Mouse (Mus musculus): ENCODE data around the gene Dnaja3. TPM values are rescaled to one million over a fixed set of nuclear protein-coding genes. Genes with fewer than 3 reads are reported as not detected.
A peak's percentile ranks its signal among the peaks of the same experiment; 100 is the strongest.
"Not testable (repeated sequence)": the region's sequence is repeated elsewhere in the genome, so short reads cannot be mapped to it uniquely, and the experiment has no call there.

Gene Dnaja3
- total RNA-seq, 2 experiments from 2014 or later: 71.4 to 87.2 TPM

DNA sequence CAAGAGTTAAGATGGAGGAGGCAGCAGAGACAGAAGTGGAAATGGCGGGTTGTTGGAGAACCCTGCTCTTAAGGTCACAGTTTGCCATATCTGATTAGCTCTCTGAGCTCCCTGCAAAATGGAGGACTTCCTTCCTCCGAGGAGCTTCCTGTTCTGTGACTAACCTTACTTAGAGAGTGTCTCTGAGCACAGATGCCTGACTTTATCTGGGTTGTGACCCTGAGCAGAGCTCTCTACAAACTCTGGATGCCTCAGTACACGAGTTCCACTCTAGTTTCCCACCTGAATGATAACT is 83.1 kb downstream of the Dnaja3 start:
- DNase-seq: no peak

DNA sequence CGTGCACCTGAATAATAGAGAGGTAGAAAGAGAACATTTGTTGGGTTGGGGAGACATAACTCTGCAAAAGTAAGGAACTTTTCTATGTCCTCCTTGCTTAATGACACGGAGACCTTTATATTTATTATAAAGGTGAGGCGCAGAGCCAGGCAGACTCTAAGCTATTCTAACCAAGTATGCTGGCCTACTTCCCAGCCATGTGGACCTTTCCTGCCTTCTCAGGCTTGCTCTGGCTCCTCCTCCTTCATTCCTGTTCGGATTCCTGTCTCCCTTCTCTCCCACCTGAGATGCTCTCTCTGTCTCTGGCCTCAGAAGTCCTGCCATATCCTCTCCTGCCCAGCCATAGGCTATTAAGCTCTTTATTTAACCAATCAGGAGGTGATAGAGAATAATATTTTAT is 85.5 kb downstream of the Dnaja3 start:
- no peak for DNase-seq

DNA sequence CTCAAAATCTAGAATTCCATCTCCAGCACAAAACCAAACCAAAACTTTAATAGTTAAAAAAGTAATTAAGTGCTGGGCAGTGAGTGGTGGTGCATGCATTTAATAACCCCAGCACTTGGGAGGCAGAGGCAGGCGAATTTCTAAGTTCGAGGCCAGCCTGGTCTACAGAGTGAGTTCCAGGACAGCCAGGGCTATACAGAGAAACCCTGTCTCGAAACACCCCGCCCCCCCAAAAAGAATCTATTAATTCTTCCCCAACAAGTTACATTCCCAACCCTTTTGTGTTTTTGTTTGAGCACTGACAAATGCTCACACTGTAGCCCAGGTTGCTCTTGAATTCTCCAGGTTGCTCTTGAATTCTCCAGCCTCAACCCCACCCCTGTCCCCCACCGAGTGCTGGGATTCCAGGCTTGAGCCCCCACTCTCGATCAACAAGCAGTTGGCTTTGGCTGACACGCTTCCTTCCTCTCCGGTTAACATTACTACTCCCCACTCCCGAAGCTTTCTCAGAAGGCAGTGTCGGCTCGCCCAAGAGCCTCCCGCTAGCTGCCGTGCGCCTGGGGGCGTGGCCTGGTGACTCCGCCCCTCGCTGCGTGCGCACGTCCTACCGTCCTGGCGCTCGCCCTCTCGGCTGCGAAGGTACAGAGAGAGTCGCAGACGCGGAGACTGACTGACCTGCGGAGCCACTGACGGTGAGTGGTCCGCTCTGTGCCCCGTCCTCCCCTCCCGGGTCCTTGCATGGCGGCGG is 86.2 kb downstream of the Dnaja3 start, which contains the start of gene Hmox2:
Hmox2 (plus strand) TSS at position 582 of the 748 bp plus-strand sequence.
- peak; percentile 97 for DNase-seq

DNA sequence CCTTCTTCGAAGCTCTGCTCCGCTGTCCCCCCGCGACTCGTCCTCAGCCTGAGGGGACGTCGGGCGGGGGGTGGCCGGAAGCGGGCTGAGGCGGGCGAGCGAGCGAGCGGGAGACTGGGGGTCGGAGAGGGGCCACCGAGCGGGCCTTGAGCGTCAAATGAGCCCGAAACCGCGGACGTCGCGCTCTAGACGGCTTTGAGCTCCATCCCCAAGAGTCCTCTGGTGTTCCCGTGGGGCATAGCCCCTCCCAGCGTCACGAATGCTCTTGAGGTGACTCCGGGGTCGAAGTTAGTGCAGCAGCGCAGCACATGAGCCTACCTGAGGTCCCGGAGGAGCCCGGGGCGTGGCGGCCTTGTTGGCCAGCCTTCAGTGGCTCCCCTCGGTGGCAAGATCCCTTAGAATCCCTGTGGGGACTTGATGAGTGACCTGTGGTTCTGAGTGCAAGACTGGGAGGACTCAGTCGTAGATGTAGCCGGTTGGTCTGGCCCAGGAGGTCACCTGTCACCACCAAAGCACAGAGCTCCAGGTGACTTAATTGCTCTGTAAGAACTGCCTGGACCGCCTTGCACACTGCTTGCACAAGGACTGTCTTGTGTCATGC is 86.8 kb downstream of the Dnaja3 start:
- DNase-seq: no peak

DNA sequence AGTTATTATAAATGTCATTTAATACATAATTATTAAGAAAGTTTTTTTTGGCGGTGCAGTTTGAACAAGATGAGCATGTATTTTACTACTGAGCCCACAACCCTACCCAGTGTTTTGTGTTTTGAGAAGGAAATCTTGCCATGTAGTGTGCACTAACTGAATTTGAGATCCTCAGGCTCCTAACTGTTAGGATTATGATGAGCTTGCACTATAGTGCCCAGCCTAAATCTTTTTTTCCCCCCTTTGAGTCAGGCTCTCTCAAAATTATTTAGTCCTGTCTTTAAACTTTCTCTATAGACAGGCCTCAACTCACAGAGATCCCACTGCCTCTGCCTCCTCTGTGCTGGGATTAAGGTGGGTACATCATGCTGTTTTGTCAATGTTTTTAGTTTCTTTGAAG is 87.7 kb downstream of the Dnaja3 start:
- DNase-seq: no peak

DNA sequence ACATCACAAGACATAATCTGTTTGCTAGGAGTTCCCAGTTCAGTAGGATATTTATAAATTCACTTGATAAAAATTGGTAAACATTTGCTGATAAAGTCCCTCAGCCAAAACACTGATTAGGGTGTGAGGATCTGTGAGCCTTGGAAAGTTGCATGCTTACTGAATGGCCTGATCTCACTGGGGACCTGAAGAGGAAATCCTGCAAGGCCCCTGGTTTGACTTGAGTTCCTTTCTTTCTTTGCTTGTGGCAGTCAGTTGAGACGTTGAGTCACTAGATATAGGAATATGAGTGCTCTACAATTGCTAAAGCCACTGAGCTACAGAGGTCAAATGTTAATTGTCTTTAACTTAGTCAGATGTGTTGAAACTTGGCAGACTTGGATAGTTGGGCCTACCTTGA is 88.2 kb downstream of the Dnaja3 start:
- no peak for DNase-seq

DNA sequence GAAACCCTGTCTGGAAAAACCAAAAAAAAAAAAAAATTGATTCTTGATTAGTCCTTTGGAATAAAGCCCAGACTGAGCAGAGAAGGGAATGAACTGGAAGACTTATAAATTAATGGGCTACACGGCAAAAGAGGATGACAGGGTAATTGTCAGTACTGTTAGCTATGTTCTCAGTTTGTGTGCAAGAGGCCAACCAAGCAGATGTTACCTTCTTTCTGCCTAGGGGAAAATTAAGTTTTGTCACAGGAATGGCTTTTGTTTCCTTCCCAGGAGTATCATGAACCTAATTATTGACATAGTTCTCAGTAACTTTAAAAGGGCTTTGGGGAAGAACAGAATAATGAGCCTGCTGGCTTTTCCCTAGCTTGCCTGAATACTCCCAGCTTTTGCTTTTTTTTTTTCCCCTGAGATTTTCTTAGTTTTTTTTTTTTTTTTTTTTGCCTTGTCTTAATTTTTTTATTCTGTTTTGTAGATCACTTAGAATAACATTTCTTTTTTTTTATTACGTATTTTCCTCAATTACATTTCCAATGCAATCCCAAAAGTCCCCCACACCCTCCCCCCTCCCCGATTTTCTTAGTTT is 91.1 kb downstream of the Dnaja3 start:
- DNase-seq: no peak

DNA sequence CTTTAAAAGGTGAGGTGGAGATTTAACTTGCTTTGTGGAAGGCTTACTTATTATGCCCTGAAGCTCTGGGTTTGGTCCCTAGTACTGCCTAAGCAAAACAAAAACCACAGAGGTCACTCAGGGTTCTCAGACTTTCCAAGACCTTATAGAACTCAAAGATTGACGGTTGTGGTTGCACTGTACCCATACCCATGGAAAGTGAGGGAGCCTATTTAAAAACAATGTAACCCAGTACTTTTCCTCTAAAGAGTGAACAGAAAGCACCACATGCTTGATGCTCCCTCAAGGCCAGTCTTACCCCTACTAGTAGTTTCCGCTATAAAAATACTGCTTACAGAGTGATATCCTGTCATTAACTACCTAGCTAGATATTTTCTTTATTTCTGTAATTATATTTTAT is 96.5 kb downstream of the Dnaja3 start:
- no peak for DNase-seq

DNA sequence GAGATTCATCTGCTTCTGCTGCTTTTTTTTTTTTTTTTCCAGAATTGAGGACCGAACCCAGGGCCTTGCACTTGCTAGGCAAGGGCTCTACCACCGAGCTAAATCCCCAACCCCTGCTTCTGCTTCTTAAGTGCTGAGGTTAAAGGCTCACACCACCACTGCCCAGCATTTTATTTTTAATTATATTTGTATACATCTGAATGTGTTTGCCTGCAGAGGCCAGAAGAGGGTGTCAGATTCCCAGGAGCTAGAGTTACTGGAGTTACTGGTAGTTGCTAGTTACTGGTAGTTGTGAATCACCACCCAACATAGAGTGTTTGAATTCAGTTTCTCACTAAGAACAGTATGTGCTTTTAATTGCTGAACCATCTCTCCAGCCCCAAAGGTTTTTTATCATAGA is 100.2 kb downstream of the Dnaja3 start:
- DNase-seq: no peak

DNA sequence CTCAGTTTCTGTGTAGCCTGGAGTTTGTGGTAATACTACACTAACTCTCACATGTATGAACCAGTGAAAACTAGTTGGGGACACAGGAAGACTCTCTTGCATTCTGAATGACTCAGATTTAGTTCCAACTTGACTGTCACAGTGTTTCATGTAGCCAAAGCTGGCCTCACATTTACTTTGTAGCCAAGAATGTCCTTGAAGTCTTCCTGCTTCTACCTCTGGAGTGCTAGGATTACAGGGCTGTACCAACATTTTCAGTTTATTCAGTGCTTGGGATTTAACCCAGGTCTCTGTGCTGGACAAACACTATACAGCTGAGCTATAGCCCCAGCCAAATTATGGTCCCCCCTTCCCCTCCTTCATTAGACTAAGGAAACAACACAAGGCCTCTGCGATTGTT is 102.4 kb downstream of the Dnaja3 start:
- DNase-seq: no peak

DNA sequence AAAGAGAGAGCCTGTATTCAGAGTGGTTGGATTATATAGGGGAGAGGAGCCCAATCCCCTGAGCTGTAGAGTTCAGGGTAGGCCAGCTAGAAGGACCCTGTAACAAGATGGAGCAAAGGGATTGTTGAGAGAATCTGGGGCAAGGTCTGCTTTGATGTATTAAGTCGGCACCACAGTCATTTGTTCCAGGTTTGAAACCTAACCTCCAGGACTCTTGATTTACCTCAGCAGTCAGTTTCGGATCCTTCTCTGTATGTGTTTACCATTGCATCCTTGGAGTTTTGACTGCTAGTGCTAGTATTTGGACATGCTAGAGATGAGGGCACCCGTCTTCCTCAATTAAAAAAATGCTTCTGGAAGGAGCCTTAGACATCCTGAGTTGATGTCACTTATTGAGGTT is 112.4 kb downstream of the Dnaja3 start:
- DNase-seq: no peak

DNA sequence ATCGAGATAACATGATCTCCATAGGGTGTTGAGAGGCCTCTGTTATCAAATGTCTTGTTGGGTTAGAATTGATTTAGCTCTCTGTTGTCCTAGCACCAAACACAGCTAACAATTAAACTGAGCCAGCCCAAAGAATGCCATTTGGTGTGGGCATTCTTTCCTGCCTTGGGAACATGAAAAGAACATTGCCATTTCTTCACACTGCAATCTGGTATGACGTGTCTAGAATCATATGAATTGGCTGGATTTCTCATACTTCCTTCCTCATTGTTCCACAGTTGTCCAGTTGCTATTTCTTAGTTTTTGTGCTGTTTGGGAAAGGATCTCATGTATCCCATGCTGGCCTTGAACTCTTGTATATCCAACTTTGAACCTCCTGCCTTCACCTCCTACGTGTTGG is 114.3 kb downstream of the Dnaja3 start:
- no peak for DNase-seq

DNA sequence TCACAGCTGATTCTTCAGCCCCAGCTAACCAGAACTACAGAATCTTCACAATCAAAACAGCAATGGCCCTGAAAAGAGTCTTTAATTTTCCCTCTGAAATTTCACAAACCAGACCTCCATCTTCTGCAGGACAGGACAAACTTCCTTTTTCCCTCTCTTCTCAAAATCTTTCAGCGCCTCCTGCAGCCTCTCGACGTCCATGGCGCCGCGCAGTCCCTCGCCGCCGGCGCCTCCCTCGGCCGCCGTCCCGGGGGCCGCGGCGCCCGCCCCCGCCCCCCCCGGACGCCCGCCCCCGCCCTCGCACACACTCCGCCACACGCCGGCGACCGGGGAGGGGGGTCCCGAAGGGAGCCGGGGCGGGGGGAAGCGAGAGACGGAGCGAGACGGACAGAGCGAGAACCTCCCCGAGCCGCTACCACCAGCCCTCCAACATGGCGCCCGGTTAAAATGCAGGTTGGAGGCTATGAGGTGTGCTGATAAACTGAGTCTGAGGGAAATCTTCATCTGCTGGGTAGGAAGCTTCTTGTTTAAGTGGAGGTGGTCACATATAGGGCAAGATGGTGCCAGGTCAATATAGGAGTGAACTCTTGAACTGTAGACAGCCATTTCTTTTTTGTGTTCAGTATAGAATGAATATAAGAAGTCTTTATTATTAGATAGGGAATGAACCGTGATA is 117.0 kb downstream of the Dnaja3 start:
- DNase-seq: not testable (repeated sequence)

Other genes with a start within 250 kb of the Dnaja3 start
- 10 to 100 TPM; 22.3 to 22.6 TPM for gene Adcy9, start 219.5 kb upstream of the Dnaja3 start, total RNA-seq (2021)
- 1,000 to 10,000 TPM; 1,275 to 1,445 TPM for gene Srl, start 98.2 kb upstream of the Dnaja3 start, total RNA-seq (2021)
- 1 to 10 TPM; 6.6 to 6.9 TPM for gene Tfap4, start 80.1 kb upstream of the Dnaja3 start, total RNA-seq (2021)
- gene Glis2, start 45.3 kb upstream of the Dnaja3 start, total RNA-seq (2021): 10 to 100 TPM; 22.2 to 32.3 TPM
- gene Pam16, start 15.0 kb upstream of the Dnaja3 start, total RNA-seq (2021): 10 to 100 TPM; 79.3 to 82.7 TPM
- gene Vasn, start within 50 bp of the Dnaja3 start, total RNA-seq (2021): 10 to 100 TPM in 1 of 2 experiments, 1 to 10 TPM in 1; 9.7 to 13.0 TPM
- 10 to 100 TPM; 16.3 to 23.3 TPM for gene Coro7, start 39.8 kb downstream of the Dnaja3 start, total RNA-seq (2021)
- 1 to 10 TPM; 6.8 to 7.1 TPM for gene Nmral1, start 79.4 kb downstream of the Dnaja3 start, total RNA-seq (2021)
- gene Hmox2, start 86.4 kb downstream of the Dnaja3 start, total RNA-seq (2021): 10 to 100 TPM; 45.1 to 51.1 TPM
- 10 to 100 TPM; 82.1 to 91.9 TPM for gene Cdip1, start 150.3 kb downstream of the Dnaja3 start, total RNA-seq (2021)
- not detected for gene 4930562C15Rik, start 195.4 kb downstream of the Dnaja3 start, total RNA-seq (2021)
- 10 to 100 TPM; 28.1 to 33.4 TPM for gene Ubald1, start 240.3 kb downstream of the Dnaja3 start, total RNA-seq (2021)
- 10 to 100 TPM; 62.2 to 68.4 TPM for gene Mgrn1, start 246.3 kb downstream of the Dnaja3 start, total RNA-seq (2021)

All from gastrocnemius, postnatal 10 days (tissue).